Mouse (Mus musculus): ENCODE measurements around the gene Plxna4. TPM values are rescaled to one million over a fixed set of nuclear protein-coding genes. Genes with fewer than 3 reads are reported as not detected.

Plxna4 gene
- polyA plus RNA-seq, 1 experiment from 2014 or later: 3.5 TPM

GRCm38 (mm10) chr6:32456641-32457040, 131.4 kb downstream of the Plxna4 start:
- H3K4me1 ChIP-seq (replicated peaks; ENCODE audit: control insufficient read depth, insufficient read depth, low read length): no peaks in the 10 kb centered on the region
- WGBS: 84% methylated on average over 3 of the region's 3 CpGs
- H3K27me3 ChIP-seq (ENCODE audit: control insufficient read depth, insufficient read depth, low read length): no peaks in the 10 kb centered on the region
- no peak overlapping the region for H3K4me2 ChIP-seq (ENCODE audit: low read depth, low read length, severe bottlenecking)
- no peaks in the 10 kb centered on the region for H3K36me3 ChIP-seq (ENCODE audit: control insufficient read depth, insufficient read depth, low read length)
- no peak overlapping the region for H3K9ac ChIP-seq (ENCODE audit: low read length)
- H3K27ac ChIP-seq (ENCODE audit: low read depth, low read length): no peak overlapping the region
- H3K4me3 ChIP-seq (ENCODE audit: low read depth, low read length): no peak overlapping the region
- ATAC-seq (replicated peaks; ENCODE audit: low FRiP score) (no peak), DNase-seq (ENCODE audit: low spot score) (no peak)
- H3K9me3 ChIP-seq (ENCODE audit: control insufficient read depth, low read length): no peaks in the 10 kb centered on the region

GRCm38 (mm10) chr6:32451851-32452250, 136.1 kb downstream of the Plxna4 start:
- Histone ChIP-seq H3K4me2 (ENCODE audit: low read depth, low read length, severe bottlenecking) (no peak overlapping the region), H3K27me3 (ENCODE audit: control insufficient read depth, insufficient read depth, low read length) (no peaks in the 10 kb centered on the region), H3K9me3 (ENCODE audit: control insufficient read depth, low read length) (no peaks in the 10 kb centered on the region), H3K27ac (ENCODE audit: low read depth, low read length) (no peak overlapping the region), H3K4me3 (ENCODE audit: low read depth, low read length) (no peak overlapping the region), H3K9ac (ENCODE audit: low read length) (no peak overlapping the region), H3K36me3 (ENCODE audit: control insufficient read depth, insufficient read depth, low read length) (no peaks in the 10 kb centered on the region), H3K4me1 (replicated peaks; ENCODE audit: control insufficient read depth, insufficient read depth, low read length) (no peaks in the 10 kb centered on the region)
- no peak for DNase-seq (ENCODE audit: low spot score)
- ATAC-seq (replicated peaks; ENCODE audit: low FRiP score): no peak

GRCm38 (mm10) chr6:32449237-32449963, 138.6 kb downstream of the Plxna4 start:
- Histone ChIP-seq H3K4me2 (ENCODE audit: low read depth, low read length, severe bottlenecking) (no peak overlapping the region), H3K4me1 (replicated peaks; ENCODE audit: control insufficient read depth, insufficient read depth, low read length) (no peaks in the 10 kb centered on the region), H3K27me3 (ENCODE audit: control insufficient read depth, insufficient read depth, low read length) (no peaks in the 10 kb centered on the region), H3K36me3 (ENCODE audit: control insufficient read depth, insufficient read depth, low read length) (no peaks in the 10 kb centered on the region), H3K9ac (ENCODE audit: low read length) (no peak overlapping the region), H3K9me3 (ENCODE audit: control insufficient read depth, low read length) (no peaks in the 10 kb centered on the region), H3K27ac (ENCODE audit: low read depth, low read length) (no peak overlapping the region), H3K4me3 (ENCODE audit: low read depth, low read length) (no peak overlapping the region)
- DNase-seq (ENCODE audit: low spot score) (no peak), ATAC-seq (replicated peaks; ENCODE audit: low FRiP score) (no peak)
- WGBS: 88% methylated on average over 8 of the region's 8 CpGs

- no peaks in the 10 kb centered on the region for H3K9me3 ChIP-seq (ENCODE audit: control insufficient read depth, low read length)
- 82% methylated on average over 3 of the region's 3 CpGs for WGBS
Observed at GRCm38 (mm10) chr6:32448787-32449186, 139.2 kb downstream of the Plxna4 start.

GRCm38 (mm10) chr6:32446276-32446675, 141.7 kb downstream of the Plxna4 start:
- no peaks in the 10 kb centered on the region for H3K27me3 ChIP-seq (ENCODE audit: control insufficient read depth, insufficient read depth, low read length)
- WGBS: 86% methylated on average over 4 of the region's 4 CpGs
- DNase-seq (ENCODE audit: low spot score) (no peak), ATAC-seq (replicated peaks; ENCODE audit: low FRiP score) (no peak)
- H3K4me2 ChIP-seq (ENCODE audit: low read depth, low read length, severe bottlenecking): no peak overlapping the region
- H3K9ac ChIP-seq (ENCODE audit: low read length): no peak overlapping the region
- no peak overlapping the region for H3K27ac ChIP-seq (ENCODE audit: low read depth, low read length)
- H3K4me3 ChIP-seq (ENCODE audit: low read depth, low read length): no peak overlapping the region
- no peaks in the 10 kb centered on the region for H3K4me1 ChIP-seq (replicated peaks; ENCODE audit: control insufficient read depth, insufficient read depth, low read length)
- no peaks in the 10 kb centered on the region for H3K36me3 ChIP-seq (ENCODE audit: control insufficient read depth, insufficient read depth, low read length)
- no peaks in the 10 kb centered on the region for H3K9me3 ChIP-seq (ENCODE audit: control insufficient read depth, low read length)

More at GRCm38 (mm10) chr6:32448787-32449186, 139.2 kb downstream of the Plxna4 start:
- ATAC-seq (replicated peaks; ENCODE audit: low FRiP score): no peak
- DNase-seq (ENCODE audit: low spot score): no peak
- no peak overlapping the region for H3K27ac ChIP-seq (ENCODE audit: low read depth, low read length)
- no peaks in the 10 kb centered on the region for H3K4me1 ChIP-seq (replicated peaks; ENCODE audit: control insufficient read depth, insufficient read depth, low read length)
- H3K9ac ChIP-seq (ENCODE audit: low read length): no peak overlapping the region
- no peaks in the 10 kb centered on the region for H3K36me3 ChIP-seq (ENCODE audit: control insufficient read depth, insufficient read depth, low read length)
- no peak overlapping the region for H3K4me2 ChIP-seq (ENCODE audit: low read depth, low read length, severe bottlenecking)
- no peaks in the 10 kb centered on the region for H3K27me3 ChIP-seq (ENCODE audit: control insufficient read depth, insufficient read depth, low read length)
- no peak overlapping the region for H3K4me3 ChIP-seq (ENCODE audit: low read depth, low read length)

GRCm38 (mm10) chr6:32445246-32445645, 142.7 kb downstream of the Plxna4 start:
- Histone ChIP-seq H3K27ac (ENCODE audit: low read depth, low read length) (no peak overlapping the region), H3K4me1 (replicated peaks; ENCODE audit: control insufficient read depth, insufficient read depth, low read length) (no peaks in the 10 kb centered on the region), H3K4me2 (ENCODE audit: low read depth, low read length, severe bottlenecking) (no peak overlapping the region), H3K9ac (ENCODE audit: low read length) (no peak overlapping the region), H3K36me3 (ENCODE audit: control insufficient read depth, insufficient read depth, low read length) (no peaks in the 10 kb centered on the region), H3K4me3 (ENCODE audit: low read depth, low read length) (no peak overlapping the region), H3K9me3 (ENCODE audit: control insufficient read depth, low read length) (no peaks in the 10 kb centered on the region), H3K27me3 (ENCODE audit: control insufficient read depth, insufficient read depth, low read length) (no peaks in the 10 kb centered on the region)
- DNase-seq (ENCODE audit: low spot score): no peak
- WGBS: 67% methylated on average over 2 of the region's 2 CpGs
- no peak for ATAC-seq (replicated peaks; ENCODE audit: low FRiP score)

GRCm38 (mm10) chr6:32444393-32444792, 143.6 kb downstream of the Plxna4 start:
- H3K4me1 ChIP-seq (replicated peaks; ENCODE audit: control insufficient read depth, insufficient read depth, low read length): no peaks in the 10 kb centered on the region
- H3K9ac ChIP-seq (ENCODE audit: low read length): no peak overlapping the region
- H3K4me2 ChIP-seq (ENCODE audit: low read depth, low read length, severe bottlenecking): no peak overlapping the region
- no peak overlapping the region for H3K4me3 ChIP-seq (ENCODE audit: low read depth, low read length)
- no peak for ATAC-seq (replicated peaks; ENCODE audit: low FRiP score)
- no peaks in the 10 kb centered on the region for H3K27me3 ChIP-seq (ENCODE audit: control insufficient read depth, insufficient read depth, low read length)
- no peak for DNase-seq (ENCODE audit: low spot score)
- no peaks in the 10 kb centered on the region for H3K9me3 ChIP-seq (ENCODE audit: control insufficient read depth, low read length)
- H3K27ac ChIP-seq (ENCODE audit: low read depth, low read length): no peak overlapping the region
- 86% methylated on average over 2 of the region's 2 CpGs for WGBS
- H3K36me3 ChIP-seq (ENCODE audit: control insufficient read depth, insufficient read depth, low read length): no peaks in the 10 kb centered on the region

GRCm38 (mm10) chr6:32443679-32444078, 144.3 kb downstream of the Plxna4 start:
- no peak overlapping the region for H3K4me2 ChIP-seq (ENCODE audit: low read depth, low read length, severe bottlenecking)
- no peaks in the 10 kb centered on the region for H3K9me3 ChIP-seq (ENCODE audit: control insufficient read depth, low read length)
- H3K36me3 ChIP-seq (ENCODE audit: control insufficient read depth, insufficient read depth, low read length): no peaks in the 10 kb centered on the region
- DNase-seq (ENCODE audit: low spot score) (no peak), ATAC-seq (replicated peaks; ENCODE audit: low FRiP score) (no peak)
- WGBS: 88% methylated on average over 1 of the region's 1 CpGs
- H3K27ac ChIP-seq (ENCODE audit: low read depth, low read length): no peak overlapping the region
- H3K27me3 ChIP-seq (ENCODE audit: control insufficient read depth, insufficient read depth, low read length): no peaks in the 10 kb centered on the region
- H3K4me1 ChIP-seq (replicated peaks; ENCODE audit: control insufficient read depth, insufficient read depth, low read length): no peaks in the 10 kb centered on the region
- H3K4me3 ChIP-seq (ENCODE audit: low read depth, low read length): no peak overlapping the region
- H3K9ac ChIP-seq (ENCODE audit: low read length): no peak overlapping the region

GRCm38 (mm10) chr6:32439434-32439833, 148.6 kb downstream of the Plxna4 start:
- Histone ChIP-seq H3K9me3 (ENCODE audit: control insufficient read depth, low read length) (no peaks in the 10 kb centered on the region), H3K4me1 (replicated peaks; ENCODE audit: control insufficient read depth, insufficient read depth, low read length) (no peaks in the 10 kb centered on the region), H3K36me3 (ENCODE audit: control insufficient read depth, insufficient read depth, low read length) (no peaks in the 10 kb centered on the region), H3K4me2 (ENCODE audit: low read depth, low read length, severe bottlenecking) (no peak overlapping the region), H3K4me3 (ENCODE audit: low read depth, low read length) (no peak overlapping the region), H3K27me3 (ENCODE audit: control insufficient read depth, insufficient read depth, low read length) (no peaks in the 10 kb centered on the region), H3K9ac (ENCODE audit: low read length) (no peak overlapping the region), H3K27ac (ENCODE audit: low read depth, low read length) (no peak overlapping the region)
- DNase-seq (ENCODE audit: low spot score) (no peak), ATAC-seq (replicated peaks; ENCODE audit: low FRiP score) (no peak)
- 93% methylated on average over 2 of the region's 2 CpGs for WGBS

Data from forebrain, embryonic 11.5 days (tissue).